Mouse (Mus musculus) C2C12 (cell line): ENCODE measurements around the gene Kcnd3. TPM values are rescaled to one million over a fixed set of nuclear protein-coding genes. Genes with fewer than 3 reads are reported as not detected.
A peak's percentile ranks its signal among the peaks of the same experiment; 100 is the strongest.

Experiments
- H3K27me3 ChIP-seq: one replicate; pipeline ENCODE4 v1.6.1; 2011; ENCODE audit not compliant: control insufficient read depth, insufficient read depth, insufficient read length
- H3K36me3 ChIP-seq: one replicate; pipeline ENCODE4 v1.6.1; 2011; ENCODE audit not compliant: control insufficient read depth, insufficient read depth
- H3K4me3 ChIP-seq: one replicate; pipeline ENCODE4 v1.5.1; 2011; ENCODE audit warnings: mild to moderate bottlenecking, control low read depth; ENCODE audit not compliant: poor library complexity, insufficient read depth, severe bottlenecking
- H3K79me2 ChIP-seq: one replicate; pipeline ENCODE4 v1.6.1; 2011; ENCODE audit not compliant: control insufficient read depth, insufficient read depth
- H3K79me3 ChIP-seq: one replicate; pipeline ENCODE4 v1.6.1; 2011; ENCODE audit warnings: low read depth, control low read depth
- H3ac ChIP-seq: one replicate; pipeline ENCODE3; 2011; ENCODE audit warnings: low read depth; ENCODE audit not compliant: control insufficient read depth, insufficient read length
- CEBPB ChIP-seq: IDR thresholded peaks from one replicate; pipeline ENCODE4 v1.6.1; 2011; ENCODE audit warnings: low read depth, mild to moderate bottlenecking, control low read depth, moderate library complexity
- CTCF ChIP-seq: IDR thresholded peaks from one replicate; pipeline ENCODE4 v1.5.1; 2011; ENCODE audit not compliant: control insufficient read depth, insufficient read depth, insufficient read length
- FOSL1 ChIP-seq: IDR thresholded peaks from one replicate; pipeline ENCODE4 v1.8.0; 2011; ENCODE audit warnings: mild to moderate bottlenecking, low read length; ENCODE audit not compliant: poor library complexity, insufficient read depth, severe bottlenecking
- MAX ChIP-seq: IDR thresholded peaks from one replicate; pipeline ENCODE4 v1.6.1; 2011; ENCODE audit warnings: mild to moderate bottlenecking, control low read depth
- MYOD1 ChIP-seq: IDR thresholded peaks from one replicate; pipeline ENCODE4 v1.6.1; 2011; ENCODE audit warnings: low read depth; ENCODE audit not compliant: control insufficient read depth, insufficient read length
- MYOG ChIP-seq: IDR thresholded peaks from one replicate; pipeline ENCODE4 v1.6.1; 2011; ENCODE audit not compliant: control insufficient read depth, insufficient read length; ENCODE audit errors: extremely low read depth
- USF1 ChIP-seq: IDR thresholded peaks from one replicate; pipeline ENCODE4 v1.6.1; 2011; ENCODE audit warnings: low read depth, mild to moderate bottlenecking, control low read depth, moderate library complexity
- polyA plus RNA-seq: library from polyadenylated mRNA; unstranded; fragments of >200 nt; fragmentation: generic; extraction: Trizol; gene quantifications from one replicate; pipeline ENCODE4 v1.2.1, GENCODE M21; 2012; ENCODE audit warnings: missing spikeins

The Kcnd3 gene
- polyA plus RNA-seq, 1 experiment, result 0.01 TPM

DNA sequence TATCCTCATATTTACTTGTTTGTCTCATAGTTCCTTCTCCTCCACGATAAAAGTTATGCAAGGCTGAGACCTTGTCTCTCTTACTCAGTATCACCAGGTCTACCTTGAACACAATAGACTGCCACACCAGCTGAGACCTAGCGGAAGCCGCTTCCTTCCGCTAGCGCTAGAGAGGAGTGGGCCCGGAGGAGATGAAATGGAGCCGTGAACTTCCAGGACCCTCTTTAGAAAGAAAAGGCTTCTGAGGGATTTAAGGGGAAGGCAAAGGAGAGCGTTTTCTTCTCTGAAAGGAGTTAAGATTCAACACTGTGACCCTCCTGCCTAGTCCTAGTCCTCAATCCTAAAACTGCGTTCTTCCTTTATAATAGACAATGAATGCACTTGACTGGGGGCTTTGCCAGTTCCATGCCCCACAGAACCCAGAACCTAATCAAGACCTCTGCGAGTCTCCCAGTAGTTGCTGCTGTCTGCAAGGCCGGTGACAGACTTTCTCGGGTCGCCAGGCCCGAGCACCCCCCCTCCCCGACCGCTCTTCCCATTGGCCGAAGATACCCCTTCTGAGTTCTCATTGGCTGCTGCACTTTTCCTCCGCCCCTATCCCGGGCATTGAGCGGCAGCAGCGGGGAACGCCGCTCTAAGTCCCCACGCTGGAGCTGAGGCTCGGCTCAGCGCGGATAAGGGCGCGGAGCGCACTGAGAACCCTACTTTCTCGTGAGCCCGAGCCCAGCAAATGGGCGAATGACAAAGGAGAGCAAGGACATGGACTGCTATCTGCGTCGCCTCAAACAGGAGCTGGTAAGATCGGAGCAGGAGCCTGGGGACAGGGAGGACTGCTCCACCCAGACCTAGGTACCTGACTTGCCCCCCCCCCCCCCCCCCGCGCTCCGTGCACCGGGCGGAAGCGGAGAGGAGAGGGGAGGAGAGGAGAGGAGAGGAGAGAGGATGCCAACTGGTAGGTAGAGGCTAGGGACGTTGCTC lies 252.2 kb downstream of the Kcnd3 start, which contains the start of gene Inka2:
Gene Inka2, plus strand, starts transcription at position 569 of the 978 bp plus-strand sequence.
- no peaks in the 10 kb centered on the region for H3K36me3 ChIP-seq
- H3K79me3 ChIP-seq, result peaks cover 6% of the 10 kb centered on the region
- H3K79me2 ChIP-seq, result peaks cover 32% of the 10 kb centered on the region
- peak; percentile 41 for TF ChIP-seq MAX
- TF ChIP-seq FOSL1, result no peak
- peak within 1 kb of the TSS; percentile 36 for H3K4me3 ChIP-seq
- H3K27me3 ChIP-seq, result no peaks in the 10 kb centered on the region
- H3ac ChIP-seq, result peak within 1 kb of the TSS; percentile 82

DNA sequence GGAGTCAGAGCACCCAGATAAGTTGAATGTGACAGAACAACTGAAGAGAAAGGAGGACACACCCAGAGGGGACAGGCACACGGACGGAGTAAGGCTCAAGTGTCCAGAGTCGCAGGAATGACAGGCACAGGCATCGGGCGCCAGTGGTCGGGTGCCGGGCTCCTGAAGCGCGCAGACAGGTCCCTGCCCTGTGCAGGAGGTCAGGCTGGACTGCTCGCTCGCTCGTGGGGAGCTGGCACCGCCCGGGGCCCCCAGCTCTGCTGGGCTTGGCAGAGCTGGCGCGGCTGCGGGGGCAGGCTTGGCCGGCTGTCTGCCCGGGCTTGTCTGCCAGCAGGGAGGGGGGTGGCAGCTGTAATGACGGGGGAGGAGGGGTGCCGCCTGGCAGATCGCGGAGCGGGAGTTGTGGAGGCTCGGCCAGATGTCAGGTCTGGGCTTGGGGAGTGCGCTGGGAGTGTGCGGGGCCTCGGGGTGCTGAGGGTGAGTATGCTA lies 253.0 kb downstream of the Kcnd3 start:
- peaks cover 6% of the 10 kb centered on the region for H3K79me3 ChIP-seq
- H3K27me3 ChIP-seq, result no peaks in the 10 kb centered on the region
- H3K4me3 ChIP-seq, result peak overlapping the region; percentile 36
- no peaks in the 10 kb centered on the region for H3K36me3 ChIP-seq
- peaks cover 32% of the 10 kb centered on the region for H3K79me2 ChIP-seq
- H3ac ChIP-seq, result peak overlapping the region; percentile 82
- TF ChIP-seq MYOD1 (no peak), MAX (no peak), FOSL1 (no peak), USF1 (no peak), CEBPB (no peak), CTCF (no peak), MYOG (no peak)

DNA sequence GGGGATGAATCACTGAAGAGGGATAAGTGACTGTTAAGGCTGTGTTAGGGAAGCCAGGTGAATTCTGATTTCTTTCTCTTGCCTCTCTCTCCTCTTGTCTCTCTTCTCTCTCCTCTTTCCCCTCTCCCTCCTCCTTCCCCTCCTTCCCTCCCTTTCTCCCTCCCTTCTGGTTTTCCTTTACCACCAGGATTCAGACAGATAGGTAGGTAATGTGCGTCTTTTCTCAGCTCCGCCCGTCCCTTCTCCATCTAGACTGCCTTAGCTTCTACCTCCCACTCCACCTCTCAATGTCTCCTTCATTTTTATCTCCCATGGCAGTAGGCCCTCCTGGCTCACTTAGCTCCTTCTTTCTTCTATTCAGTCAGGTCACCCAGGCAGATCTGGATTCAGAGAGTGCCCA lies 253.4 kb downstream of the Kcnd3 start:
- H3K36me3 ChIP-seq, result peaks cover 2% of the 10 kb centered on the region
- TF ChIP-seq FOSL1 (no peak), MYOG (no peak), CEBPB (no peak), CTCF (no peak), USF1 (no peak), MYOD1 (no peak)
- peak overlapping the region; percentile 82 for H3ac ChIP-seq
- H3K79me3 ChIP-seq, result peaks cover 6% of the 10 kb centered on the region
- peak overlapping the region; percentile 36 for H3K4me3 ChIP-seq
- H3K27me3 ChIP-seq, result no peaks in the 10 kb centered on the region
- H3K79me2 ChIP-seq, result peaks cover 32% of the 10 kb centered on the region

DNA sequence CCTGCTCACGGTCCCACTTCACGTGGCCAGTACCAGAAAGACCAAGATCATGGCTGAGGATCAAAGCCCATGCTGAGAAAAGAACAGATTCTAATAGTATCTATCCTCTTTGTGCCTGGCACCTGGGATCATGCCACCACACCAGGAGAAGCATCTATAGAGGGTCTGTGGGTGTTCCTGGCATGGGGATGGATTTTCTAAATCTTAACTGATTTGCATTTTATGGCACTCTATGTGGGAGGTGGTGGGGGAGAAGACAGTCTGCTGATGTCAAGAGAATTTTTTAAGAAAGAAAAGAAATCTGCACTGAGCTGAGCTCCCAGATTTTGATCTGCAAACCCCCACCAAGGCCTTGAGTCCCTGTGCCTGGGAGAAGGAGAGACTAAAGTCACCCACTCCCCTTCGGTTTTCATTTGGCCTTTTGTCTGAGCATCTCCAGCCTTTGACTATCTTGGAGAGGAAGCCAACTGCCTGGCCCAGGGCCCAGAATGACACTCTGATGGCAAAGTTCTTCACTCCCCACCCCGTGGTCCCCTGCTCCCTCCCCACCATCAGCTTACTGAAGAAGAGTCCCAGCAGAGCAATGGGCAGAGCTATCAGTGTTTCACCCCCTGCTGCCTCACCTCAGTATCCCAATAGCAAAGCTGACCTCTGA lies 254.4 kb downstream of the Kcnd3 start:
- TF ChIP-seq CTCF (no peak), USF1 (no peak), FOSL1 (no peak), MAX (no peak), MYOD1 (no peak), MYOG (no peak), CEBPB (no peak)
- Histone ChIP-seq H3K4me3 (no peak overlapping the region), H3K27me3 (no peaks in the 10 kb centered on the region), H3K79me2 (peaks cover 32% of the 10 kb centered on the region), H3ac (no peak overlapping the region), H3K79me3 (peaks cover 6% of the 10 kb centered on the region), H3K36me3 (peaks cover 7% of the 10 kb centered on the region)

DNA sequence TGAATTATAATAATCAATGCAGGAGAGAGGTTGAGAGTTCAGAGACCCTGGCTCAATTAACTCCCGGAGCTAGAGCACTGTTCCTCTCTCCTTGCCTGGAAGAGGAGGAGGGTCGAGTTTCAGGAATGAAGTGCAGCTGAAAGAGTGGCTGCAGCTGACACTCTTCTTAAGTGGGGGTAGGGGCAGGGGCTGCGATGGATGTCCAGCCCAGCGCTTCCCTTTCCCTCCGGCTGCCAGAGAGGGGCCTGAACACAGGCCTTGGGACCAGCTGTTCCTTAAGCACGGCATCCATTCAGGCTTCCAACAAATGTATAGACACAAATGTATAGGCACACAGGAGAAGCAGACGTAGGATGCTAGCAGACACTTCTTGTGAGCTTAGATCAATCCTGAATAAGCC lies 255.5 kb downstream of the Kcnd3 start:
- no peak for TF ChIP-seq USF1
- no peak for TF ChIP-seq MYOG
- no peak for TF ChIP-seq MAX
- no peak for TF ChIP-seq FOSL1
- peaks cover 32% of the 10 kb centered on the region for H3K79me2 ChIP-seq
- no peaks in the 10 kb centered on the region for H3K27me3 ChIP-seq
- H3K79me3 ChIP-seq, result peaks cover 6% of the 10 kb centered on the region
- no peak overlapping the region for H3ac ChIP-seq
- H3K4me3 ChIP-seq, result no peak overlapping the region
- peaks cover 11% of the 10 kb centered on the region for H3K36me3 ChIP-seq
